Mouse (Mus musculus) midbrain, postnatal 0 days (tissue): Measurements from ENCODE around the gene Cry2. TPM values are rescaled to one million over a fixed set of nuclear protein-coding genes. Genes with fewer than 3 reads are reported as not detected.

Experiments
- ATAC-seq: fragments of 200-750 bp; cut with Nextera tagmentation; 2 replicates; pipeline ENCODE4 v1.8.0; 2017; ENCODE audit warnings: moderate number of reproducible peaks, mild to moderate bottlenecking, moderate TSS enrichment, moderate library complexity; ENCODE audit not compliant: low FRiP score
- DNase-seq: peaks from one replicate; pipeline ENCODE4 v3.0.0-alpha.2; 2015; ENCODE audit warnings: low spot score
- H3K27ac ChIP-seq: fragments of 300-500 bp; sonication (generic); 2 replicates; pipeline ENCODE4 v1.5.1; 2014; ENCODE audit warnings: low read depth, mild to moderate bottlenecking, low read length, mixed read lengths
- H3K27me3 ChIP-seq: fragments of 300-500 bp; sonication (generic); 2 replicates; pipeline ENCODE4 v1.6.1; 2014; ENCODE audit warnings: low read length, control low read depth, mixed read lengths; ENCODE audit not compliant: insufficient read depth
- H3K36me3 ChIP-seq: fragments of 300-500 bp; sonication (generic); 2 replicates; pipeline ENCODE4 v1.6.1; 2014; ENCODE audit warnings: low read length, control low read depth, mixed read lengths; ENCODE audit not compliant: insufficient read depth
- H3K4me1 ChIP-seq: fragments of 300-500 bp; sonication (generic); 2 replicates; pipeline ENCODE4 v1.6.1; 2014; ENCODE audit warnings: mild to moderate bottlenecking, control low read depth, antibody characterized with exemption, low read length, mixed read lengths; ENCODE audit not compliant: insufficient read depth
- H3K4me2 ChIP-seq: fragments of 300-500 bp; sonication (generic); 2 replicates; pipeline ENCODE4 v1.6.1; 2014; ENCODE audit warnings: low read depth, mild to moderate bottlenecking, low read length, mixed read lengths; ENCODE audit not compliant: poor library complexity, severe bottlenecking
- H3K4me3 ChIP-seq: fragments of 300-500 bp; sonication (generic); 2 replicates; pipeline ENCODE4 v1.5.1; 2014; ENCODE audit warnings: low read depth, mild to moderate bottlenecking, low read length, moderate library complexity
- H3K9ac ChIP-seq: fragments of 300-500 bp; sonication (generic); replicated peaks from 2 replicates; pipeline ENCODE4 v1.6.1; 2014; ENCODE audit warnings: mild to moderate bottlenecking, low read length, moderate library complexity, mixed read lengths; ENCODE audit not compliant: poor library complexity, severe bottlenecking
- H3K9me3 ChIP-seq: fragments of 300-500 bp; sonication (generic); 2 replicates; pipeline ENCODE4 v1.6.1; 2016; ENCODE audit warnings: low read length, control low read depth
- CTCF ChIP-seq: IDR thresholded peaks from 2 replicates; pipeline ENCODE4 v1.5.1; 2016; ENCODE audit warnings: antibody characterized with exemption, mild to moderate bottlenecking
- WGBS: fragments of 180-500 bp; shearing (Covaris S2); extraction: QIAGEN DNeasy Blood & Tissue Kit; methylation state at CpG from one replicate; pipeline ENCODE4 v1.1.7; 2014; 5-methylcytosine and 5-hydroxymethylcytosine counted together
- polyA plus RNA-seq: library from polyadenylated mRNA; unstranded; fragments of >200 nt; fragmentation: Nextera tagmentation; extraction: Ambion mirVana; gene quantifications from 2 replicates; pipeline ENCODE4 v1.2.1, GENCODE M21; 2015
- total RNA-seq: library from RNA; depleted of rRNA; stranded (reverse); fragments of >200 nt; gene quantifications from 2 replicates; pipeline ENCODE4 v1.2.3, GENCODE M21; 2014

Gene Cry2
- total and polyA plus RNA-seq, 2 experiments from 2014 or later = 41.9 to 55.2 TPM

- Histone ChIP-seq H3K9ac (no peak overlapping the region; the same call in 1 of the 2 replicates), H3K4me2 (no peak overlapping the region), H3K27me3 (no peaks in the 10 kb centered on the region), H3K4me1 (peaks cover 12% of the 10 kb centered on the region), H3K9me3 (no peaks in the 10 kb centered on the region), H3K4me3 (no peak overlapping the region), H3K27ac (no peak overlapping the region), H3K36me3 (peaks cover 56% of the 10 kb centered on the region)
- DNase-seq (no peak), ATAC-seq (no peak)
- no peak for TF ChIP-seq CTCF
- 93% methylated on average over 30 of the region's 30 CpGs for WGBS
Observed at GRCm38 (mm10) chr2:92386821-92387570, 46.8 kb downstream of the Cry2 start.

DNA sequence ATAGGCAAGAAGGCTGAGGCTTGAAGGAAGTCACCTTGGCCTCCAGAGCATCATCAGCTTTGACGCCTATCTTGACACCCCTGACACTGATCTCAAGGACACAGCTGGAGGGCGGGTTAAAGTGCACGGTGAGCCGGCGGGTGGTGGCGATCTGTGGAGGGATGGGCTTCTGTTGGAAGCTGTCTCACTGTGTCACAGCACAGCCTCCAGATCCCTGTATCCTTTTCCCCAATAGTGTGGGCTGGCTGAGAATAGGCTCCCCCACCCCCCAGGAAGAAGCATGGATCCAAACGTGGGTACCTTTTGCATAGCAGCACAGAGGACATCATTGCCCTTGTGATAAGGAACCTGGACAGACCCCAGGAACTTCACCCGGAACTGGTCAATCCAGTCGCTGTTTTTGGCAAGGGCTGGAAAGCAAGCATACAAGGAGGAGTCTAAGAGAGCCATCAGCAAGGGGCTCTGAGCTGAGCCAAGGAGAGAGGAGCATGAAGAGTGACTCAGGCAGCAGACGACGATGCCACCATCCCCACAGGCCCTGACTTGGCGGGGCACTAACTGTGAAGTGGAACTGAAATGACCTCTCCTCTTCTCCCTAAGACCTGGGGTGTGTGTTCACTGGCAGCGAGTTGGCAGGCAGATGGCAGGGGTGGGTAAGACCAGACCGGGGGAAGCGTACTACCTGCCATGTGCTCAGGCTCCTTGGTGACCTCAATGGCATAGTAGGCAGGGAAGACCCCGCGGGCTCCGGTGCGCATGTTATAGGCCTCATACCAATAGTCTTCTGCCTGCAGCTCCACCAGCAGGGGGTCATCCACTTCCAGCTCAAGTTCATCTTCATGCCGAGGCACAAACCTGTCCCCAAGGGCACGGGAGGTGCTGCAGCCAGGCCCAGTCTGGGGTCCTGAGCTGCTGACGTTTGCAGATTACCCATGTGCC is 48.5 kb downstream of the Cry2 start:
- WGBS = 79% methylated on average over 22 of the region's 22 CpGs
- DNase-seq = no peak
- H3K36me3 ChIP-seq = peaks cover 67% of the 10 kb centered on the region
- no peak overlapping the region for H3K4me2 ChIP-seq
- no peak for ATAC-seq
- no peak overlapping the region for H3K9ac ChIP-seq
- no peak overlapping the region for H3K27ac ChIP-seq
- no peaks in the 10 kb centered on the region for H3K27me3 ChIP-seq
- no peak for TF ChIP-seq CTCF
- H3K4me3 ChIP-seq = no peak overlapping the region
- H3K4me1 ChIP-seq = peaks cover 11% of the 10 kb centered on the region
- H3K9me3 ChIP-seq = no peaks in the 10 kb centered on the region

DNA sequence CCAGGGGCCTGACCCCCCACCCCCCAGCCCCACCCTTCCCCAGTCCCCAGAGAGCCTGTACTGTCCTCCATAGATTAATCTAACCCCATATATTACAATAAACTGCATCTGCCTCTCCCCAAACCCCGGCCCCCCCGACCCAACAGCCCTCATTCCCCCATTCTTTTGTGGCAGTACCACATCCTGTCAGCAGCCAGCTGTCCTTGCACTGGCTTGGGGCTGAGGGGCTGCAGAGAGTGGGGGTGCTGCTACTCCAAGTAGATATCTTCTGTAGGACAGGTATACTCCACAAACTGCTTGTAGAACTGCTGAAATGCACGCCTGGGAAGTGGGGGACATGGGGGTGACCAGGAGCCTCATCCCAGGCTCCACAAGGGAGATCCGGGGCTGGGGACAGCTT is 49.7 kb downstream of the Cry2 start:
- H3K27me3 ChIP-seq = no peaks in the 10 kb centered on the region
- peaks cover 76% of the 10 kb centered on the region for H3K36me3 ChIP-seq
- H3K27ac ChIP-seq = no peak overlapping the region
- DNase-seq = no peak
- H3K9ac ChIP-seq = no peak overlapping the region
- WGBS = 82% methylated on average over 4 of the region's 4 CpGs
- no peak overlapping the region for H3K4me3 ChIP-seq
- TF ChIP-seq CTCF = no peak
- ATAC-seq = no peak
- H3K4me2 ChIP-seq = no peak overlapping the region
- H3K9me3 ChIP-seq = no peaks in the 10 kb centered on the region
- peaks cover 7% of the 10 kb centered on the region for H3K4me1 ChIP-seq

DNA sequence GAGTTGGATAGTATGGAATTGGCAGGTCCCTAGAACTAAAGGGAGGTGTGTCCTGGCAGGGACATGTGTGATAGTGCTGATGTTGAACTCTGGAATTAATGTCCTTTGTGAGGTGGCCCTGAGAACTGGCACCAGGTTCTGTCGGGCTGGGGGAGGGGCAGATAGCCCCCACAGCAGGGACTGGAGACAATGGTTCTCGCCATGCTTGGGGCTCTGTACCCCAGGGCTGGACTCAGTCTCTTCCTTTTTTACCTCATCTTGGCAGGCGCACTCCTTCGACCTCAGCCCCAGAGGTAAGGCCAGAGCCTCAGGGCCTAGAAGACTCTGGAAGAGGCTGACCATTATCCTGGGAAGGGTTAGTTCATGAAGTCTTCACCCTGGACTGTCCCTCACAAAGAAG is 51.1 kb downstream of the Cry2 start:
- Histone ChIP-seq H3K4me1 (no peaks in the 10 kb centered on the region), H3K27ac (no peak overlapping the region), H3K9ac (no peak overlapping the region), H3K9me3 (no peaks in the 10 kb centered on the region), H3K4me3 (no peak overlapping the region), H3K4me2 (no peak overlapping the region), H3K36me3 (peaks cover 88% of the 10 kb centered on the region), H3K27me3 (no peaks in the 10 kb centered on the region)
- TF ChIP-seq CTCF = no peak
- no peak for DNase-seq
- 89% methylated on average over 4 of the region's 4 CpGs for WGBS
- no peak for ATAC-seq

- WGBS = 78% methylated on average over 5 of the region's 5 CpGs
- ATAC-seq = no peak
Observed at GRCm38 (mm10) chr2:92381901-92382588, 51.8 kb downstream of the Cry2 start, which contains the start of gene 1700029I15Rik. 1700029I15Rik (plus strand) TSS chr2:92382538.

More at GRCm38 (mm10) chr2:92381901-92382588, 51.8 kb downstream of the Cry2 start, which contains the start of gene 1700029I15Rik:
- Histone ChIP-seq H3K9ac (no peak within 1 kb of the TSS), H3K27me3 (no peaks in the 10 kb centered on the region), H3K36me3 (peaks cover 82% of the 10 kb centered on the region), H3K9me3 (no peaks in the 10 kb centered on the region), H3K27ac (no peak within 1 kb of the TSS), H3K4me3 (no peak within 1 kb of the TSS), H3K4me2 (no peak within 1 kb of the TSS), H3K4me1 (no peaks in the 10 kb centered on the region)
- no peak for TF ChIP-seq CTCF
- no peak for DNase-seq
